Mouse (Mus musculus): ENCODE measurements around the gene Gm37240. TPM values are rescaled to one million over a fixed set of nuclear protein-coding genes. Genes with fewer than 3 reads are reported as not detected.
"Not testable (repeated sequence)": the region's sequence is repeated elsewhere in the genome, so short reads cannot be mapped to it uniquely, and the experiment has no call there.

The Gm37240 gene
- polyA plus RNA-seq, 1 experiment, result not detected

DNA sequence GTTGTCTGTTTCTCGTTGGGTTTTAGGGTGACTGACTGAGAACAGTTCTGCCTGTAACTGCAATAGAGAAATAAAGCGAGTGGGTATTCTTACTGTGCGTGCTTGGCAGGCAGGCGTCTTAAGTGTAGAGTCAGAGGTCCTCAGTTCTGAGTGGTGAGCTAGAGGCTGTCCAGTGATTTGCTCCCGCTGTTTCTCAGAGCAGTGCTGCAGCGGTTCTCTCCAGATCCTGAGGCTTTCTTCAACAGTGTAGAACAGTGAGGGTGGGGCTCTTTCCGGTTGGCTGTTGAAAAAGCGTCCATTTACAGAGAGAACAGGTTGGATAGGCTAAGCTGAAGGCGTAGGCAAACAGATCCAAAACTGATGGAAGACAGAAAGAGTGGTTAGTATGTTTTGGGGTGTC is 1012.0 kb downstream of the Gm37240 start:
- TF ChIP-seq POLR2A (IDR thresholded peaks at IDR 0.05; ENCODE audit: borderline replicate concordance, low read depth, low read length) (no peak), CTCF (IDR thresholded peaks at IDR 0.05; ENCODE audit: low read depth, low read length) (no peak)
- no peak overlapping the region for H3K4me3 ChIP-seq (ENCODE audit: insufficient read depth, low read length)
- peaks cover 23% of the 10 kb centered on the region for H3K4me1 ChIP-seq (ENCODE audit: control insufficient read depth, insufficient read depth, low read length)
- H3K27ac ChIP-seq (ENCODE audit: insufficient read depth, low read depth, low read length), result no peak overlapping the region

DNA sequence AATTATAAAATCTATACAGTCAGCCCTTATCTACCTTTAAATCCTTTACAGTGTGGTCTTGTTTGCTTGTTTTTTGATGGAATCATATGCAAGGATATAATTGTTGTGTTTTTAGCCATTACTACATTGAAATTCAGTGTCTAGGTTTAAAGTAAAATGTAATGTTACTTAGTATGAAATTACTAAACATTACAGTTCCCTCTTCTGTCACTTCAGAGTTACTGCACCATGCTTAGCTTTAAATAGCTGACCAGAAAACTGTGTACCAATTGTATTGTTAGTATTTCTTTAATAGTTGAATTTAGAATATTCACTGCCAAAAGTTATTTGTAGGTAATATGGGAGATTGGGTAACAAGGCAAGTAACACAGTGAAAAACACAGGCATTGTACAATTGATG is 1017.2 kb downstream of the Gm37240 start:
- Histone ChIP-seq H3K4me3 (ENCODE audit: insufficient read depth, low read length) (no peak overlapping the region), H3K27ac (ENCODE audit: insufficient read depth, low read depth, low read length) (no peak overlapping the region)
- TF ChIP-seq CTCF (IDR thresholded peaks at IDR 0.05; ENCODE audit: low read depth, low read length), result no peak
- no peak for TF ChIP-seq POLR2A (IDR thresholded peaks at IDR 0.05; ENCODE audit: borderline replicate concordance, low read depth, low read length)

DNA sequence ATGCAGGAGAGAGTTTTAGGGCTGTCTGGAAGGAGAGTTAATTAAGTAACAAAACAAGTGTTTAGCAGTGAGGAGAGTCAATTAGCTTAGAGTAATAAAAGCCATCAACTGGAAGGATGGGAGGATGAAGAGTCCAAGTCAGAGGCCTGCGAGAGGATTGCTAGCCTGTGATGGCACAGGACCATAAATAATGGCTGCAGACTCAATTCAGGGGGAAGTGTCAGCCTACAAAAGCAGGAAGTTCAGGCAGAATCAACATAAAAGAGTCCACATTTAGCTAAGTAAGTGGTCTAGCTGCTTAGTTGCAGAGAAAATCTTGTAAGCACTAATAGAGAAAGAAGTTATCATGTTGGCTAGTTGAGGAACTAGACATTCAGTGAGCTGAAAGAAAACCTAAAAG is 1019.3 kb downstream of the Gm37240 start:
- H3K27ac ChIP-seq (ENCODE audit: insufficient read depth, low read depth, low read length), result peak overlapping the region; percentile 45; the same call in 1 of the 2 replicates
- no peak for TF ChIP-seq CTCF (IDR thresholded peaks at IDR 0.05; ENCODE audit: low read depth, low read length)
- TF ChIP-seq POLR2A (IDR thresholded peaks at IDR 0.05; ENCODE audit: borderline replicate concordance, low read depth, low read length), result no peak
- H3K4me1 ChIP-seq (ENCODE audit: control insufficient read depth, insufficient read depth, low read length), result peaks cover 28% of the 10 kb centered on the region
- H3K4me3 ChIP-seq (ENCODE audit: insufficient read depth, low read length), result no peak overlapping the region

More for the DNA sequence above, 1017.2 kb downstream of the Gm37240 start:
- H3K4me1 ChIP-seq (ENCODE audit: control insufficient read depth, insufficient read depth, low read length), result peaks cover 29% of the 10 kb centered on the region

- H3K4me1 ChIP-seq (ENCODE audit: control insufficient read depth, insufficient read depth, low read length), result peaks cover 28% of the 10 kb centered on the region
- H3K4me3 ChIP-seq (ENCODE audit: insufficient read depth, low read length), result no peak overlapping the region
- peak overlapping the region; percentile 45; the same call in 1 of the 2 replicates for H3K27ac ChIP-seq (ENCODE audit: insufficient read depth, low read depth, low read length)
- TF ChIP-seq CTCF (IDR thresholded peaks at IDR 0.05; ENCODE audit: low read depth, low read length) (no peak), POLR2A (IDR thresholded peaks at IDR 0.05; ENCODE audit: borderline replicate concordance, low read depth, low read length) (no peak)
Observed at GRCm38 (mm10) chr3:84867434-84867975, 1019.8 kb downstream of the Gm37240 start.

- no peak overlapping the region for H3K4me3 ChIP-seq (ENCODE audit: insufficient read depth, low read length)
- no peak for TF ChIP-seq CTCF (IDR thresholded peaks at IDR 0.05; ENCODE audit: low read depth, low read length)
- TF ChIP-seq POLR2A (IDR thresholded peaks at IDR 0.05; ENCODE audit: borderline replicate concordance, low read depth, low read length), result no peak
- no peak overlapping the region for H3K27ac ChIP-seq (ENCODE audit: insufficient read depth, low read depth, low read length)
- H3K4me1 ChIP-seq (ENCODE audit: control insufficient read depth, insufficient read depth, low read length), result peaks cover 28% of the 10 kb centered on the region
Observed at GRCm38 (mm10) chr3:84866866-84867265, 1020.5 kb downstream of the Gm37240 start.

GRCm38 (mm10) chr3:84865684-84866083 is 1021.6 kb downstream of the Gm37240 start:
- TF ChIP-seq CTCF (IDR thresholded peaks at IDR 0.05; ENCODE audit: low read depth, low read length) (no peak), POLR2A (IDR thresholded peaks at IDR 0.05; ENCODE audit: borderline replicate concordance, low read depth, low read length) (no peak)
- H3K4me3 ChIP-seq (ENCODE audit: insufficient read depth, low read length), result no peak overlapping the region
- peaks cover 29% of the 10 kb centered on the region for H3K4me1 ChIP-seq (ENCODE audit: control insufficient read depth, insufficient read depth, low read length)
- H3K27ac ChIP-seq (ENCODE audit: insufficient read depth, low read depth, low read length), result no peak overlapping the region

DNA sequence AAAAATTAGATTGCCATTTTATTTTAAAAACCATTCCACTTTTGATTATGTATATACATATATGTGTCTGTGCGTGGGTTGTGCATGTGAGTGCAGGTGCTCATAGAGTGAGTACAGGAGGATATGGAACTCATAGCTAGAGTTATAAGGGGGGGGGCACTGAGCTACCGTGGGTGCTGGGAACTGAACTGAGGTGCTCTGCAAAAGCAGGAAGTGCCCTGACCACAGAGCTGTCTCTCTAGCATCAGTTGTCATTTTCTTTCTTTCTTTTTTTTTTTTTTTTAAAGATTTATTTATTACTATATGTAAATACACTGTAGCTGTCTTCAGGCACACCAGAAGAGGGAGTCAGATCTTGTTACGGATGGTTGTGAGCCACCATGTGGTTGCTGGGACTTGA is 1025.5 kb downstream of the Gm37240 start:
- H3K27ac ChIP-seq (ENCODE audit: insufficient read depth, low read depth, low read length); H3K4me3 ChIP-seq (ENCODE audit: insufficient read depth, low read length): not testable (repeated sequence)
- peaks cover 11% of the 10 kb centered on the region for H3K4me1 ChIP-seq (ENCODE audit: control insufficient read depth, insufficient read depth, low read length)

DNA sequence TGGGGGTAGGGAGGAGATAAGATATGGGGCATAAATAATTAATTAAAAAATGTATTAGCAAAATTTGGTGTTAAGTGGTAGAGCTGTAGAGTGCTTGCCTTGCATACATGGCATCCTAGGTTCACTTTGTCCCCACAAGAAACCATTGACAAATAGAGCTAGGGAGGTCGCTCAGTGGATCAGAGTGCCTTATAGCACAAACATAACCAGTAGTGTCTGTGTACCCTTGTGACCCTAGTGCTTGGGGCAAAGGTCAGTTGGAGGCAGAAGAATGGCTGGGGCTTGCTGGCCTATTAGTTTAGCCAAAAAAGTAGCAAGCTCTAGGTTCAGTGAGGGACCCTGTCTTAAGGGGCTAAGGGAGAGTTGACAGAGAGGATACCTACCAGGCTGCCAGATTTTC is 1026.6 kb downstream of the Gm37240 start:
- Histone ChIP-seq H3K27ac (ENCODE audit: insufficient read depth, low read depth, low read length) (no peak overlapping the region), H3K4me3 (ENCODE audit: insufficient read depth, low read length) (no peak overlapping the region), H3K4me1 (ENCODE audit: control insufficient read depth, insufficient read depth, low read length) (peaks cover 5% of the 10 kb centered on the region; the same call in 1 of the 2 replicates)
- TF ChIP-seq CTCF (IDR thresholded peaks at IDR 0.05; ENCODE audit: low read depth, low read length), result no peak
- TF ChIP-seq POLR2A (IDR thresholded peaks at IDR 0.05; ENCODE audit: borderline replicate concordance, low read depth, low read length), result no peak

GRCm38 (mm10) chr3:84854440-84854839 is 1032.9 kb downstream of the Gm37240 start:
- H3K4me3 ChIP-seq (ENCODE audit: insufficient read depth, low read length), result no peak overlapping the region
- H3K27ac ChIP-seq (ENCODE audit: insufficient read depth, low read depth, low read length), result no peak overlapping the region
- TF ChIP-seq CTCF (IDR thresholded peaks at IDR 0.05; ENCODE audit: low read depth, low read length) (no peak), POLR2A (IDR thresholded peaks at IDR 0.05; ENCODE audit: borderline replicate concordance, low read depth, low read length) (no peak)
- peaks cover 24% of the 10 kb centered on the region for H3K4me1 ChIP-seq (ENCODE audit: control insufficient read depth, insufficient read depth, low read length)

DNA sequence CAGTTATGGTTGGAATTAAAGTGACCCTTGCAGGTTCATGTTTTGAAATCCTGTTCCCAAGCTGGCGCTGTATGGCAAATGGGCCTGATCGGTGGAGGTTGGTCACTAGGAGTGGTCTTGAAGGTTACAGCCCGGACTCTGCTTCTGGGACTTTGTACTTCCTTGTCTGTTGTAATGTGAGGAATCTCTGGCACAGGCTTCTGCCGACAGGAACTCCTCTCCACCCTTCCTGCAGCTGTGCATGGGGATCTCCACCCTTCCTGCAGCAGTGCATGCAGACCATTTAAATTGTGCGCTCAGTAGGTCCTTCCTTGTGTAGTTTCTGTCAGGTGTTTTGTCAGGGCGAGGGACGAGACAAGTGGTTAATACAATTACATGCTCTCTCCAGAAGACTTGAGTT is 1034.4 kb downstream of the Gm37240 start:
- TF ChIP-seq CTCF (IDR thresholded peaks at IDR 0.05; ENCODE audit: low read depth, low read length) (no peak), POLR2A (IDR thresholded peaks at IDR 0.05; ENCODE audit: borderline replicate concordance, low read depth, low read length) (no peak)
- no peak overlapping the region for H3K4me3 ChIP-seq (ENCODE audit: insufficient read depth, low read length)
- no peak overlapping the region for H3K27ac ChIP-seq (ENCODE audit: insufficient read depth, low read depth, low read length)
- H3K4me1 ChIP-seq (ENCODE audit: control insufficient read depth, insufficient read depth, low read length), result peaks cover 23% of the 10 kb centered on the region

DNA sequence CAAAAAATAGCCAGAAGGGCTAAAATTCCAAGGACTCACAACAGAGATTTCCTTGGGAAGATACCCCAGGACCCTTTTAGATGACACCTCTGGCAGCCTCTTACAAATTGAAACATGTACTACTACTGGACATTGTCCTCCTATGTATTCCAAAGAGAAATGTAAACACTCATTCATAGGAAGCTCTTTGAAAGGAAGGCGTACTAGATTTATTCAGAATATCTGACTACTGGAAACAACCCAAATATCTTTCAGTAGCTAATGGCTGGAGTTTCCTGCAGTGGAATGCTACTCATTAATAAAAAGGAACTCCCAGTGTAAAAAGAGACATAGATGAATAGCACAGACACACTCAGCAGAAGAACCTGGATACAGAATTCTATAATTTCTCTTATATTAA is 1035.5 kb downstream of the Gm37240 start:
- H3K4me3 ChIP-seq (ENCODE audit: insufficient read depth, low read length), result no peak overlapping the region
- H3K4me1 ChIP-seq (ENCODE audit: control insufficient read depth, insufficient read depth, low read length), result peaks cover 21% of the 10 kb centered on the region
- no peak overlapping the region for H3K27ac ChIP-seq (ENCODE audit: insufficient read depth, low read depth, low read length)
- TF ChIP-seq CTCF (IDR thresholded peaks at IDR 0.05; ENCODE audit: low read depth, low read length) (no peak), POLR2A (IDR thresholded peaks at IDR 0.05; ENCODE audit: borderline replicate concordance, low read depth, low read length) (no peak)

All from bone marrow macrophage, adult 2 months (primary cell).